Mouse (Mus musculus) heart, postnatal 0 days (tissue): ENCODE measurements around the gene Nmnat2.

Source experiments
- CTCF ChIP-seq: IDR thresholded peaks from 2 replicates; pipeline ENCODE4 v1.5.1; 2016; ENCODE audit warnings: antibody characterized with exemption, control low read depth, low read depth
- EP300 ChIP-seq: IDR thresholded peaks from 2 replicates; pipeline ENCODE4 v1.6.1; 2016; ENCODE audit warnings: antibody characterized with exemption, low read depth

- TF ChIP-seq CTCF (peak; percentile 16; the same call in 1 of the 2 replicates), EP300 (no peak)
Observed at GRCm38 (mm10) chr1:153066387-153066781, 111.6 kb downstream of the Nmnat2 start.
